ENCODE assay signal across 9 mouse cellular contexts in the genomic region with DNA sequence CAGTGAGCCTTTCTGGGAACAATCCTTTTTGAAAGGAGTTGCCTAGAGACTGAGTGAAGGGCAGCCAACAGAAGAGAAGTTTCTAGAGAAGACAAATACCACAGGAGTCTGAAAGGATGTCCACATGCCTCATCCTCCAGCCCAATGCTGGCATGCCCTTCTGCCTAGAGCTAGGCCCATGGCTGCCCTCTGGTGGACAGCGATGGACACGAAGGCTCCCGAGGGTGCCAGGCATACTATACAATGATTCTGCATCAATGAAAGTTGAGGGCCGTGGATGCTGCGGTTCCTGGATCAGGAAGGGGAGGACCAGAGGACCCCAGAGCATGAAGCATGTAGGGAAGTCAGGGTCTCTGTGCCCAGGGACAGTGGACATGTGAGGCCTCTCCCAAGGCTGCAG. TPM values are rescaled to one million over a fixed set of nuclear protein-coding genes. Genes with fewer than 3 reads are reported as not detected.
DNase-seq lines count a peak whose midpoint lies in the region; ATAC-seq lines count a peak whose summit lies in the region.
"Had no signal": no experiment of that assay in that cellular context is flagged by ENCODE, and none has a peak within 500 bp of the region (broad histone marks: within the 10 kb centered on the region; RNA-seq: fewer than 3 reads in every experiment).

No protein-coding gene starts in this region.

- peak; percentile 53 to 81 for DNase-seq in adrenal gland, adult (ENCODE audit: inconsistent age in 2 of 2, low spot score in 1 of 2)
- DNase-seq in adrenal gland, adult 8-10 months = no peak
- DNase-seq in ovary, postnatal 14 days (ENCODE audit: low spot score) = peak; percentile 37
- DNase-seq in ovary, adult 18-20 months (ENCODE audit: low spot score) = no peak
- peak; percentile 69 for DNase-seq in embryo, embryonic 10.5 days (ENCODE audit: low spot score)
- peak; percentile 75 for DNase-seq in lung, postnatal 10 days
- DNase-seq in spleen, postnatal 4 days (ENCODE audit: low spot score in 2 of 2) = peak; percentile 62 to 82

- H3K4me3 ChIP-seq in intestine, embryonic 15.5 days (replicated peaks) = no peak overlapping the region
- H3K4me3 ChIP-seq: myocyte had no signal

- no peak overlapping the region for H3K9ac ChIP-seq in intestine, embryonic 15.5 days

- 33% methylated on average over 5 of the region's 5 CpGs for WGBS in intestine, embryonic 15.5 days

- H3K27me3 ChIP-seq in intestine, embryonic 15.5 days (replicated peaks) = no peaks in the 10 kb centered on the region

- no peaks in the 10 kb centered on the region for H3K9me3 ChIP-seq in intestine, embryonic 15.5 days

- peak; percentile 30; the same call in 1 of the 2 replicates for ATAC-seq in intestine, embryonic 15.5 days

- H3K4me1 ChIP-seq in intestine, embryonic 15.5 days (replicated peaks) = no peaks in the 10 kb centered on the region

- no peaks in the 10 kb centered on the region for H3K36me3 ChIP-seq in intestine, embryonic 15.5 days

- H3K27ac ChIP-seq in intestine, embryonic 15.5 days = no peak overlapping the region; the same call in 1 of the 2 replicates

- H3K4me2 ChIP-seq in intestine, embryonic 15.5 days (replicated peaks) = no peak overlapping the region

RNA-seq across cellular contexts. Expression of gene Prss41, which starts 9.3 kb away (rescaled TPM):
- total RNA-seq in adrenal gland, adult 8-10 months (2022) = 1 to 10 TPM in 3 of 4 experiments, under 1 TPM in 1; 0.56 to 1.8 (median 1.4) TPM
- 2.1 and 3.3 TPM in 2 replicates for polyA plus RNA-seq in intestine, embryonic 15.5 days (2015; fragmentation: Nextera tagmentation; extraction: Ambion mirVana)

RNA-seq across cellular contexts. Expression of gene Prss32, which starts 9.6 kb away (rescaled TPM):
- not detected for total RNA-seq in adrenal gland, adult 8-10 months (2022)
- polyA plus RNA-seq in intestine, embryonic 15.5 days (2015; fragmentation: Nextera tagmentation; extraction: Ambion mirVana) = 5.1 and 9.9 TPM in 2 replicates

RNA-seq across cellular contexts. Expression of gene Prss21, which starts 14.6 kb away (rescaled TPM):
- not detected for total RNA-seq in adrenal gland, adult 8-10 months (2022)
- not detected in 2 replicates for polyA plus RNA-seq in intestine, embryonic 15.5 days (2015; fragmentation: Nextera tagmentation; extraction: Ambion mirVana)
- polyA plus RNA-seq: myocyte had no signal

RNA-seq across cellular contexts. Expression of gene Prss33, which starts 17.4 kb away (rescaled TPM):
- total RNA-seq in adrenal gland, adult 8-10 months (2022) = not detected
- polyA plus RNA-seq in intestine, embryonic 15.5 days (2015; fragmentation: Nextera tagmentation; extraction: Ambion mirVana) = 0.14 and 0.20 TPM in 2 replicates
- polyA plus RNA-seq: myocyte had no signal

RNA-seq across cellular contexts. Expression of gene Elob, which starts 24.4 kb away (rescaled TPM):
- 100 to 1,000 TPM; 365 to 430 (median 403) TPM for total RNA-seq in adrenal gland, adult 8-10 months (2022)
- polyA plus RNA-seq in intestine, embryonic 15.5 days (2015; fragmentation: Nextera tagmentation; extraction: Ambion mirVana) = 939 and 946 TPM in 2 replicates

Comparison
In these comparisons a context has a peak if more than half of its experiments do, and no peak if none do; other contexts are left out.
1. DNase-seq: peak in adrenal gland, adult (2 of 2), ovary, postnatal 14 days (single experiment), embryo, embryonic 10.5 days (single experiment), lung, postnatal 10 days (single experiment) and spleen, postnatal 4 days (2 of 2); none in adrenal gland, adult 8-10 months (single experiment) and ovary, adult 18-20 months (single experiment).